Mouse (Mus musculus) MEL (cell line): ENCODE results near the gene Uhrf2.

Experiments
- CHD1 ChIP-seq: IDR thresholded peaks from 2 replicates; pipeline ENCODE4 v1.6.1; 2012; ENCODE audit warnings: low read depth, mild to moderate bottlenecking, inconsistent platforms, low read length, improper control_type of control experiment
- CTCF ChIP-seq, 3 experiments: IDR thresholded peaks in 2 of 3; conservative IDR thresholded peaks in 1 of 3; 2 replicates each; pipeline ENCODE4 v1.5.1; 2011 to 2012; ENCODE audit warnings: low read length in 3 of 3, low read depth in 2 of 3, mild to moderate bottlenecking in 2 of 3, improper control_type of control experiment in 1 of 3, inconsistent platforms in 1 of 3, mixed read lengths in 1 of 3, moderate library complexity in 1 of 3; ENCODE audit not compliant: control insufficient read depth in 1 of 3, insufficient read depth in 1 of 3, poor library complexity in 1 of 3, severe bottlenecking in 1 of 3
- POLR2A ChIP-seq, 2 experiments: IDR thresholded peaks; 2 replicates each; pipeline ENCODE4 v1.6.1; 2011 to 2012; ENCODE audit warnings: low read length in 2 of 2, mild to moderate bottlenecking in 2 of 2, control low read depth in 1 of 2, improper control_type of control experiment in 1 of 2, low read depth in 1 of 2, moderate library complexity in 1 of 2; ENCODE audit not compliant: control insufficient read depth in 1 of 2, insufficient read depth in 1 of 2, poor library complexity in 1 of 2
- POLR2AphosphoS2 ChIP-seq: IDR thresholded peaks from 2 replicates; pipeline ENCODE4 v1.6.1; 2011; ENCODE audit warnings: low read length, improper control_type of control experiment
- RCOR1 ChIP-seq: IDR thresholded peaks from 2 replicates; pipeline ENCODE4 v1.6.1; 2012; ENCODE audit warnings: low read depth, mild to moderate bottlenecking, inconsistent platforms, low read length, improper control_type of control experiment
- TAL1 ChIP-seq: IDR thresholded peaks from 2 replicates; pipeline ENCODE4 v1.6.1; 2012; ENCODE audit warnings: mild to moderate bottlenecking, inconsistent platforms, low read length, moderate library complexity, mixed read lengths
- USF1 ChIP-seq: IDR thresholded peaks from 2 replicates; pipeline ENCODE4 v1.6.1; 2014; ENCODE audit warnings: low read depth, mild to moderate bottlenecking, inconsistent platforms, low read length, improper control_type of control experiment, moderate library complexity

GRCm38 (mm10) chr19:30107221-30107845 is 77.0 kb downstream of the Uhrf2 start:
- TF ChIP-seq CHD1 (no peak), POLR2A (IDR thresholded peaks at IDR 0.05; ENCODE audit: control insufficient read depth in 1 of 2, insufficient read depth in 1 of 2, low read depth in 1 of 2, low read length in 2 of 2, poor library complexity in 1 of 2) (no peak), TAL1 (no peak), POLR2AphosphoS2 (no peak), CTCF (IDR thresholded peaks at IDR 0.05 in 2 of 3, conservative IDR thresholded peaks at IDR 0.05 in 1 of 3; ENCODE audit: control insufficient read depth in 1 of 3, insufficient read depth in 1 of 3, low read depth in 2 of 3, low read length in 3 of 3, poor library complexity in 1 of 3, severe bottlenecking in 1 of 3) (no peak), RCOR1 (no peak), USF1 (no peak)
